In genomic region chr2:128758724-128759340, GRCm38 (mm10) we compare ENCODE assay signal across 8 mouse cellular contexts. TPM values are rescaled to one million over a fixed set of nuclear protein-coding genes. Genes with fewer than 3 reads are reported as not detected.
A peak's percentile ranks its signal among the peaks of the same experiment; 100 is the strongest.
DNase-seq lines count a peak whose midpoint lies in the region; ATAC-seq lines count a peak whose summit lies in the region.
"Had no signal": no experiment of that assay in that cellular context is flagged by ENCODE, and none has a peak within 500 bp of the region (broad histone marks: within the 10 kb centered on the region; RNA-seq: fewer than 3 reads in every experiment).

No protein-coding gene starts in this region.

- no peak overlapping the region for H3K9ac ChIP-seq in hindbrain, embryonic 14.5 days
- no peak overlapping the region for H3K9ac ChIP-seq in limb, embryonic 13.5 days

- no peaks in the 10 kb centered on the region for H3K9me3 ChIP-seq in hindbrain, embryonic 14.5 days (ENCODE audit: control insufficient read depth, low read length)
- no peaks in the 10 kb centered on the region for H3K9me3 ChIP-seq in hindbrain, embryonic 10.5 days
- no peaks in the 10 kb centered on the region for H3K9me3 ChIP-seq in limb, embryonic 13.5 days

- H3K4me1 ChIP-seq in hindbrain, embryonic 14.5 days (replicated peaks; ENCODE audit: control insufficient read depth, insufficient read depth, low read length), result no peaks in the 10 kb centered on the region; the same call in 1 of the 2 replicates
- H3K4me1 ChIP-seq in hindbrain, embryonic 10.5 days (replicated peaks), result peaks cover 7% of the 10 kb centered on the region; the same call in 1 of the 2 replicates
- H3K4me1 ChIP-seq in limb, embryonic 13.5 days, result peaks cover 10% of the 10 kb centered on the region

- peak; percentile 66 for DNase-seq in hindbrain, embryonic 14.5 days (ENCODE audit: low spot score)
- DNase-seq in hindbrain, embryonic 10.5 days (ENCODE audit: low spot score), result no peak
- peak; percentile 91 for DNase-seq in 3T3-L1 (ENCODE audit: low read depth, low spot score)
- DNase-seq in adipocyte (ENCODE audit: low spot score), result peak; percentile 68
- DNase-seq in thymus, postnatal 36 days, result no peak
- no peak for DNase-seq in embryo, embryonic 10.5 days (ENCODE audit: low spot score)

- no peak overlapping the region; the same call in 1 of the 2 replicates for H3K27ac ChIP-seq in hindbrain, embryonic 14.5 days
- H3K27ac ChIP-seq in hindbrain, embryonic 10.5 days, result no peak overlapping the region
- 0 out of 2 replicates have a peak overlapping the region, but pooled peaks have one; percentile 11 for H3K27ac ChIP-seq in limb, embryonic 13.5 days

- peak overlapping the region; percentile 23 for H3K4me2 ChIP-seq in hindbrain, embryonic 14.5 days (replicated peaks)
- no peak overlapping the region for H3K4me2 ChIP-seq in limb, embryonic 13.5 days (replicated peaks)

- ATAC-seq in hindbrain, embryonic 14.5 days (ENCODE audit: low FRiP score), result no peak; the same call in 1 of the 2 replicates
- ATAC-seq in limb, embryonic 13.5 days (ENCODE audit: low FRiP score, low read depth), result peak; percentile 48; the same call in 1 of the 2 replicates

- no peak overlapping the region for H3K4me3 ChIP-seq in hindbrain, embryonic 14.5 days (replicated peaks; ENCODE audit: low read length)
- no peak overlapping the region for H3K4me3 ChIP-seq in hindbrain, embryonic 10.5 days
- H3K4me3 ChIP-seq in limb, embryonic 13.5 days, result no peak overlapping the region
- H3K4me3 ChIP-seq: megakaryocyte, embryonic 14.5 days had no signal

- no peaks in the 10 kb centered on the region for H3K36me3 ChIP-seq in hindbrain, embryonic 14.5 days (replicated peaks; ENCODE audit: control insufficient read depth, insufficient read depth)
- peaks cover 11% of the 10 kb centered on the region for H3K36me3 ChIP-seq in hindbrain, embryonic 10.5 days
- H3K36me3 ChIP-seq in limb, embryonic 13.5 days, result peaks cover 67% of the 10 kb centered on the region

- 49% methylated on average over 10 of the region's 10 CpGs for WGBS in hindbrain, embryonic 14.5 days
- 78% methylated on average over 10 of the region's 10 CpGs for WGBS in hindbrain, embryonic 10.5 days
- WGBS in limb, embryonic 13.5 days, result 31% methylated on average over 10 of the region's 10 CpGs

- no peaks in the 10 kb centered on the region for H3K27me3 ChIP-seq in hindbrain, embryonic 14.5 days (ENCODE audit: control insufficient read depth, insufficient read depth, low read length)
- no peaks in the 10 kb centered on the region for H3K27me3 ChIP-seq in hindbrain, embryonic 10.5 days (ENCODE audit: insufficient read depth, poor library complexity, severe bottlenecking)
- no peaks in the 10 kb centered on the region for H3K27me3 ChIP-seq in limb, embryonic 13.5 days

RNA-seq across cellular contexts. Expression of gene Tmem87b, which starts 59.1 kb away (rescaled TPM):
- polyA plus RNA-seq in hindbrain, embryonic 14.5 days (2014; fragmentation: Nextera tagmentation; extraction: Ambion mirVana), result 35.6 and 35.9 TPM in 2 replicates
- polyA plus RNA-seq in hindbrain, embryonic 10.5 days (2016; fragmentation: Nextera tagmentation; extraction: Ambion mirVana), result 23.6 and 29.4 TPM in 2 replicates
- 31.3 and 33.8 TPM in 2 replicates for polyA plus RNA-seq in limb, embryonic 13.5 days (2015; fragmentation: Nextera tagmentation; extraction: Ambion mirVana)

Comparison
In these comparisons a context has a peak if more than half of its experiments do, and no peak if none do; other contexts are left out.
1. DNase-seq: peak in hindbrain, embryonic 14.5 days (single experiment), 3T3-L1 (single experiment) and adipocyte (single experiment); none in hindbrain, embryonic 10.5 days (single experiment), thymus, postnatal 36 days (0 of 2) and embryo, embryonic 10.5 days (single experiment).